Mouse (Mus musculus): Measurements from ENCODE around the gene Fam229a. TPM values are rescaled to one million over a fixed set of nuclear protein-coding genes. Genes with fewer than 3 reads are reported as not detected.

Gene Fam229a
- total RNA-seq, 2 experiments from 2014 or later, result not detected

- no peak for TF ChIP-seq CTCF (IDR thresholded peaks at IDR 0.05)
- DNase-seq, result peak; percentile 99
- peak within 1 kb of the TSS; percentile 92 for H3K4me3 ChIP-seq
- peak within 1 kb of the TSS; percentile 97 for H3K27ac ChIP-seq
- intact Hi-C loops (cut with DNase I), result loop anchor here (5.0 kb wide), 1 partner anchor 274 kb away; the partner anchor contains the start of genes S100pbp and Yars
These were observed 29.6 kb upstream of the Fam229a start, which contains the start of gene Bsdc1 for GRCm38 (mm10) chr4:129461183-129461960. Bsdc1 (plus strand) TSS chr4:129461581.

- TF ChIP-seq CTCF (IDR thresholded peaks at IDR 0.05), result no peak
- intact Hi-C loops (cut with DNase I), result loop anchor here (5.0 kb wide), 1 partner anchor 275 kb away; the partner anchor contains the start of genes S100pbp and Yars
- no peak for DNase-seq
- peak overlapping the region; percentile 97 for H3K27ac ChIP-seq
- peak overlapping the region; percentile 92 for H3K4me3 ChIP-seq
These were observed 28.9 kb upstream of the Fam229a start for GRCm38 (mm10) chr4:129462118-129462517.

- intact Hi-C loops (cut with DNase I), result loop anchor here (5.0 kb wide), 1 partner anchor 276 kb away; the partner anchor contains the start of genes S100pbp and Yars
- DNase-seq, result no peak
- no peak overlapping the region for H3K27ac ChIP-seq
- H3K4me3 ChIP-seq, result no peak overlapping the region
- no peak for TF ChIP-seq CTCF (IDR thresholded peaks at IDR 0.05)
These were observed 27.6 kb upstream of the Fam229a start for GRCm38 (mm10) chr4:129463097-129464059.

- DNase-seq, result no peak
- intact Hi-C loops (cut with DNase I), result loop anchor here (5.0 kb wide), 1 partner anchor 277 kb away; the partner anchor contains the start of genes S100pbp and Yars
- Histone ChIP-seq H3K4me3 (no peak overlapping the region), H3K27ac (no peak overlapping the region)
- TF ChIP-seq CTCF (IDR thresholded peaks at IDR 0.05), result no peak
These were observed 26.6 kb upstream of the Fam229a start for GRCm38 (mm10) chr4:129464286-129464815.

- Histone ChIP-seq H3K4me3 (no peak overlapping the region), H3K27ac (no peak overlapping the region)
- intact Hi-C loops (cut with DNase I), result no loop called here
- no peak for DNase-seq
- TF ChIP-seq CTCF (IDR thresholded peaks at IDR 0.05), result no peak
These were observed 14.9 kb upstream of the Fam229a start for GRCm38 (mm10) chr4:129476047-129476446.

- H3K27ac ChIP-seq, result no peak overlapping the region
- no peak for DNase-seq
These were observed 11.1 kb upstream of the Fam229a start for GRCm38 (mm10) chr4:129479863-129480262.

GRCm38 (mm10) chr4:129481090-129481489 lies 9.9 kb upstream of the Fam229a start:
- no peak overlapping the region for H3K27ac ChIP-seq
- no peak overlapping the region for H3K4me3 ChIP-seq
- no peak for DNase-seq
- intact Hi-C loops (cut with DNase I), result no loop called here
- no peak for TF ChIP-seq CTCF (IDR thresholded peaks at IDR 0.05)

More at GRCm38 (mm10) chr4:129479863-129480262, 11.1 kb upstream of the Fam229a start:
- no peak for TF ChIP-seq CTCF (IDR thresholded peaks at IDR 0.05)
- intact Hi-C loops (cut with DNase I), result no loop called here
- H3K4me3 ChIP-seq, result no peak overlapping the region

GRCm38 (mm10) chr4:129494681-129495080 lies 3.7 kb downstream of the Fam229a start:
- no peak overlapping the region for H3K4me3 ChIP-seq
- peak; percentile 3; the same call in 1 of the 2 replicates for TF ChIP-seq CTCF (IDR thresholded peaks at IDR 0.05)
- no peak for DNase-seq
- no peak overlapping the region for H3K27ac ChIP-seq
- intact Hi-C loops (cut with DNase I), result loop anchor here (10.0 kb wide), 1 partner anchor 110 kb away; the partner anchor contains the start of genes Eif3i and Tmem234

GRCm38 (mm10) chr4:129495672-129496562 lies 4.9 kb downstream of the Fam229a start:
- intact Hi-C loops (cut with DNase I), result loop anchor here (10.0 kb wide), 1 partner anchor 109 kb away; the partner anchor contains the start of genes Eif3i and Tmem234
- TF ChIP-seq CTCF (IDR thresholded peaks at IDR 0.05), result peak; percentile 19; the same call in 1 of the 2 replicates
- H3K4me3 ChIP-seq, result no peak overlapping the region
- DNase-seq, result no peak
- no peak overlapping the region for H3K27ac ChIP-seq

GRCm38 (mm10) chr4:129496631-129497030 lies 5.6 kb downstream of the Fam229a start:
- DNase-seq, result peak; percentile 39
- Histone ChIP-seq H3K27ac (no peak overlapping the region), H3K4me3 (no peak overlapping the region)
- intact Hi-C loops (cut with DNase I), result loop anchor here (10.0 kb wide), 1 partner anchor 108 kb away; the partner anchor contains the start of genes Eif3i and Tmem234
- TF ChIP-seq CTCF (IDR thresholded peaks at IDR 0.05), result no peak

GRCm38 (mm10) chr4:129498941-129499340 lies 8.0 kb downstream of the Fam229a start:
- Histone ChIP-seq H3K27ac (no peak overlapping the region), H3K4me3 (no peak overlapping the region)
- no peak for DNase-seq
- TF ChIP-seq CTCF (IDR thresholded peaks at IDR 0.05), result no peak
- intact Hi-C loops (cut with DNase I), result loop anchor here (10.0 kb wide), 1 partner anchor 106 kb away; the partner anchor contains the start of genes Eif3i and Tmem234
